In genomic region chr10:117468931-117469572, GRCm38 (mm10) we compare ENCODE assay signal across 24 mouse cellular contexts.
"Had no signal": no experiment of that assay in that cellular context is flagged by ENCODE, and none has a peak within 500 bp of the region (broad histone marks: within the 10 kb centered on the region; RNA-seq: fewer than 3 reads in every experiment).

No protein-coding gene starts in this region.

- H3K27ac ChIP-seq: embryonic facial prominence, embryonic 10.5 days; embryonic facial prominence, embryonic 12.5 days; embryonic facial prominence, embryonic 13.5 days; embryonic facial prominence, embryonic 15.5 days; forebrain, embryonic 10.5 days; forebrain, embryonic 12.5 days; forebrain, embryonic 13.5 days; forebrain, embryonic 15.5 days; gastrocnemius, adult 2 months; heart, adult 2 months had no signal

- H3K36me3 ChIP-seq: embryonic facial prominence, embryonic 10.5 days; embryonic facial prominence, embryonic 12.5 days; embryonic facial prominence, embryonic 13.5 days; embryonic facial prominence, embryonic 15.5 days; forebrain, embryonic 10.5 days; forebrain, embryonic 12.5 days; forebrain, embryonic 15.5 days had no signal

- DNase-seq: cerebellum, adult 9-10 months; cerebellum, adult 9-11 months; cerebellum, postnatal 10 days; cerebellum, postnatal 14 days; cerebellum, postnatal 25 days; cerebellum, postnatal 36 days; embryo, embryonic 11 days; forebrain, postnatal 0 days; gastrocnemius, adult 2 months; gastrocnemius, postnatal 10 days; gastrocnemius, postnatal 14 days; gastrocnemius, postnatal 25 days; gastrocnemius, postnatal 36 days; heart, adult 18-20 months; heart, adult 2 months had no signal

- H3K4me3 ChIP-seq: embryonic facial prominence, embryonic 10.5 days; embryonic facial prominence, embryonic 12.5 days; embryonic facial prominence, embryonic 13.5 days; embryonic facial prominence, embryonic 15.5 days; erythroblast, embryonic 14.5 days; forebrain, embryonic 10.5 days; forebrain, embryonic 12.5 days; forebrain, embryonic 13.5 days; forebrain, embryonic 15.5 days; gastrocnemius, adult 2 months; heart, adult 2 months had no signal

- H3K27me3 ChIP-seq: embryonic facial prominence, embryonic 12.5 days; embryonic facial prominence, embryonic 13.5 days; embryonic facial prominence, embryonic 15.5 days; forebrain, embryonic 12.5 days; forebrain, embryonic 13.5 days; forebrain, embryonic 15.5 days had no signal

- H3K4me1 ChIP-seq: forebrain, embryonic 12.5 days; forebrain, embryonic 13.5 days; forebrain, embryonic 15.5 days had no signal

- H3K9me3 ChIP-seq: forebrain, embryonic 15.5 days had no signal
